Mouse (Mus musculus) fat pad, adult 2 months (tissue): ENCODE results near the gene Aebp1.

Experiments used
- DNase-seq: peaks from one replicate; pipeline ENCODE4 v3.0.0-alpha.2; 2011; ENCODE audit warnings: low read depth, low spot score; ENCODE audit errors: extremely low read depth

Gene Aebp1

DNA sequence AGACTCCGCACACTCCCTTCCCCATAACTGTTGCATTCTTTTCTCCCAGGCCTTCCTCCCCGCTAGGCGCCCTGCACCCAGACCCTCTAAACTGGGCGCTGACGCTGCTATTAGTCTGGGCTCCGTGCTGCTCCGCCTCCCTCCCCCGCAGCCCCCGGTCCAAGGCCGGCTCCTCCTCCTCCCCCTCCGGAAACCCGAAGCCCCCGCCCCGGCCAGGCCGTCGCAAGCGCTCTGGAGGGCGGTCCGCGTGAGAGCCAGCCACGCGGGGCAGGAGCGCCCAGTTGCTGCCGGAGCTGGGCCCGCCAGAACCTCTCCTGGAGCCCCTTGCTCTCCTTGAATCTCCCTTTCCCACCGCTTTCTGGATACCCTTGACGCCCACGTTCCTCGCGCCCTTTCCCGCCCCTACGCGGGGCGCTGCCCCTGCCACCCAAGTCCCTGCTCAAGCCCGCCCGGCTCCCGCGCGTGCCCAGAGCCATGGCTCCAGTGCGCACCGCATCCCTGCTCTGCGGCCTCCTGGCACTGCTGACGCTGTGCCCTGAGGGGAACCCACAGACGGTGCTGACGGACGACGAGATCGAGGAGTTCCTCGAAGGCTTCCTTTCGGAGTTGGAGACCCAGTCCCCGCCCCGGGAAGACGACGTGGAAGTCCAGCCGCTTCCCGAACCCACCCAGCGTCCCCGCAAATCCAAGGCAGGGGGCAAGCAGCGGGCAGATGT, at the start of gene Aebp1:
Aebp1 (plus strand) TSS at position 270 of the 716 bp plus-strand sequence.
- DNase-seq: no peak

DNA sequence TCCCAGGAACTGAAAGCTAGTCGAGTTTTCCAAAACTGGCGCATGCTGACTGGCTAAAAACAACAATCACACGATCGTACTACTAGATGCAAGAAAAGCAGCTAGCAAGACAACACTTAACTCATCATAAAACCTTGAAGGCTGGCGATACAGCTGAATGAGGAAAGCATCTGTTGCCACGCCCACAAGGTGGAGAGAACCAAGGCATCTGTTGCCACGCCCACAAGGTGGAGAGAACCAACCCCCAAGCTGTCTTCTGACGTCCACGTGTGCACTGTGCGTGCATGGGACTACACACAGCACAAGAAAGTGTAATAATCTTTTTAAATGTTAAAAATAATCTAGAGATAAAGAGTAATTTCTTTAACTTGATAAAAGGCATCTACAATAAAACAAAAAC, 48.4 kb upstream of the Aebp1 start:
- no peak for DNase-seq

DNA sequence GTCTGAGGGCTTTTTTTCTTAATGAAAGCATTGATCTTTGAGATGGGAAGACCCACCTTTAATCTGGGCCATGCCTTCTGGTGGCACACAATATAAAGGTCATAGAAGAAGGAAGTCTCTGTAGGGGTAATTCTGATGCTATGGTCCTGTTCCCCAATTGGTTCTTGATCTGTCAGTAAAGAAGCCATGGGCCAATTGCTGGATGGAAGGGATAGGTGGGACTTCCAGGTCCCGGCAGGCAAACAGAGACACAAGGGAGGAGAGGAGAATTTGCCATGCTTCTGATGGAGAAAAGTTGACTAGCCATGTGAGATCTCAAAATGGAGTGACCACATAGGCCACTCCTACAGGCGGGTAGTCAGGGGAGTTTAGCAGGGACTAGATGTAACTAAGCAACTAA, 42.5 kb upstream of the Aebp1 start:
- no peak for DNase-seq

DNA sequence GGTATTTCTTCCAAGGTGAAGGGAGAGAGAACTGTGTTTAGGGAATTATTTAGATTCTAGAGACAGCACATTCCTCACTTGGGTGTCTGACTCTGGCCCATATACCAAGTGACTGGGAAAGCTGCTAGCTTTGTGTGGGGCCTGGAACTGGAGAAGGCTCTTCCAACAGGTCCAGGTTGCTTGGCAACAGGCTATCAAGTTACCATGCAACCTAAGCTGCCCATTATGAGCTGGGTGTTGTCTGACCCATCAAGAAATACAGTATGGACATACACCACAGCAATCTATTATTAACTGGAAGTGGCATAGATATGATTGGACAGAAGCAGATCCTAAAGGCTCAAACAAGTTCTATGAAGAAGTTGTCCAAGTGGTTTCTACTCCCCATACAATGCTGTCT, 36.3 kb upstream of the Aebp1 start:
- no peak for DNase-seq

DNA sequence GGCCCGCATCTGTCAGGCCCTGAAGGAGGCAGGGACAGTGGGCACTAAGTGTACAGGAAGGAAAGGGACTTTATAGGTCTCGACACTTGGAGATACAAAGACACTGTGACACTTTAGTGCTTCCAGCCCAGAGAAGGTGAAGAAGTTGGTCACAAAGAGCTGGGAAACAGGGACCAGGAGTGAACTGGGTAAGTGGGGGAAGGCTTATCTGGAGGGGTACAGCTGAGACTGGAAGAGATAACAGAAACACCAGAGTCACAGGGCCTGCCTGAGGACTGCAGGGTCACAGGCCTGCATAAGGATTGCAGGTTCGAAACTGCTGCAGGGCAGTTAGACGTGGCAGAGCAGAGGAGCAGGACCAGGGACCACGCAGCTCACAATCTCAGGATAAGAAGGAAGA, 33.8 kb upstream of the Aebp1 start:
- no peak for DNase-seq

DNA sequence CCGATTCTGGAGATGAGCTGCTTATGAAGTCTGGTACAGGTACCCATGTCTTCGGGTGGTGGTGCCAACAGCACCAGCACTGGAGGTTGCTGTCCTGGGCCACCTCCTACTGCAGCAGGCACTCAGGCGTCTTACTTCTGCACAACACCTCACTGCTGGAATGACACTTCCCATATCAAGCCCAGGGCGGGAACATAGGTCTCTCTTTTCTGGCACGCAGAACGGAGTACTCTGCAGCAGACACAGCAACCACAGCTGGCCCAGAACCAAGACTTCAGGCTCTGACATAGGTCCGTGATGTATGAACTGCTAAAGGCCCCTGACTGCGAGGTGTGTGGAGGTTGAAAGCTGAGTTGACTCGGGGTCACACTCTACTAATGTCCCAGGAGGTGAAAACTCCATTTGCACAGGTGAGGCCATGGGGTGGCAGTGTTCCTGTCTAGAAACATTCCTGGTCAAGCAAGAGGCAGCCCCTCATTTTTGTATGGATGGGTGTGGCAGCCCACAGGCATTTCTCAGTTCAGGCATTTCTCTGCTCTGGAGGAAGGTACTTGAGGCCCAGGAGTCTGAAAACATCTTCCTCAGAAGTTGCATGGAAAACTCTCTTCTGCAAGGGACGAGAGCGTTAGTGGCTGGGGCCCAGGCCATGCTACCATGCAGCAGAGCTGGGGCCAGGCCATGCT, 33.1 kb upstream of the Aebp1 start:
- DNase-seq: no peak

DNA sequence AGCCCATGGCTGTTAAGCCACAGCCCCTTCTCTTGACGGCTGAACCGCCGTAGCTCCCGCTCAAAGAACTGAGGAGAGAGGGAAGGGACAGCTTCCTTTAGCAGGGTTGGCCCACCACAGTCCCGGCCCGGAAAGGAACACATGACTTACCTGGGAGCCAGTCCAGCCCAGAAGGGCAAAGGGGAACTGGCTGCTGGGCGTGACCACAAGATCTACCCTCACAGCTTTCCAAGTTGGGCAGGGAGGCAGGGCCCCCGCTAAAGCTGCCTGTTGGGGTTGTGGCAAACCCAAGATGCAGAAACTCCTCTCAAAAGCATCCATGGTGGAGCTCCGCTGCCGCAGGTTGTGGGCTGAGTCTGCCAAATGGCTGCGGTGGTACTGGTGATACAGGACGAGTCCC, 32.4 kb upstream of the Aebp1 start:
- DNase-seq: no peak

DNA sequence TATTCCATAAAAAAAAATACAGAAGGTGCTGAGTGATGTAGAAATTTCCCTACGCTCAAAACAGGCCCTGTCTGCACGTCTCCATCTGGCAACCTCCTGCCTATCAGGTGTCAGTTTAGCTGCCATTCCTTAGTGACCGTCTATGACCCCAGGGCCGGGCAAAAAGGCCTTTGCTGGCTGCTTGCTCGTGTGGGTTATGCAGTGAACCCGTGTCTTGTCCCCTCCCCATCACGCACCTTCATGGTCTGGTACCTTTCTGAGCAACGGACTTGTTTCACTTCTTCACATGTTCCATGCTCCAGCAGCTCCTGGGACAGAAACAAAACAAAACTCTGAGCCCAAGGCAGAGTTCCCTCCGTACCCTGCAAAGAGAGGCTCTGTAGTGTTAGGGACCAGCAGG, 27.2 kb upstream of the Aebp1 start:
- DNase-seq: no peak

DNA sequence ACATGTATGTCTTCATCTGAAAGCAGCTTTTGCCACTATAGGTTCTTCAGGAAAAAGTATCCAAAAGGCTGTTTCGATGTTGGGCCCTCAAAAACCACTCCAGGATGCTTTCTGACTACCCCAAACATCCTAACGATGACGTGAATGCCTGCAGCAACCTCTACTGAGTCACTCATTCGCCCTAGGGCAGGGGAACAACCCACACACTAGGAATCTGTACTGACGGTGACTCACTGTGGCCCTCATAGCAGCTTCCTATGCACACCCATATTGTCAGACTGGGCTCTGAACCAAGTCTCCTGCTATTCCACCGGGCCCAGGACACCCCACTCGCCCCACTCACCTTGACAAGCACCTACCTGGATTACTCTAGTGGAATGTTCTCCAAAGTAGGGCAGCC, 26.7 kb upstream of the Aebp1 start:
- no peak for DNase-seq

DNA sequence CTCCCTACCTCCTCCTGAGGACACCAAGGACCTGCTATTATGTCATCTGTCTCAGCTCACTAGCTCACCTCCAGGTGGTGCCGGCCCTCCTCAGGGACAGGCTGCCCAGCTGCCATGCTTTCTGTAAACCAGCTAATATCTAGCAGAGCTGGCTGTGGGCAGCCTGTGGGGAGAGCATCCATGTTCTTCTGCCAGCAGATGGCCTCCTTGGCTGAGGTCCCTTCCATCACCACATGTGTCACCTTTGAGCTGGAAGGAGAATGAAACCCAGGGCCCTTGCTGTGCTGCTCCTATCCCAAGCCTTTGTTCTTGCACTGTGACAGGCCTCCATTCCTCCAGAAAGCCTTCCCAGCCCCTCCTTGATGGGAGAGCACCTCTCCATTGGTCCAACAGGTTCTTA, 25.6 kb upstream of the Aebp1 start:
- no peak for DNase-seq

DNA sequence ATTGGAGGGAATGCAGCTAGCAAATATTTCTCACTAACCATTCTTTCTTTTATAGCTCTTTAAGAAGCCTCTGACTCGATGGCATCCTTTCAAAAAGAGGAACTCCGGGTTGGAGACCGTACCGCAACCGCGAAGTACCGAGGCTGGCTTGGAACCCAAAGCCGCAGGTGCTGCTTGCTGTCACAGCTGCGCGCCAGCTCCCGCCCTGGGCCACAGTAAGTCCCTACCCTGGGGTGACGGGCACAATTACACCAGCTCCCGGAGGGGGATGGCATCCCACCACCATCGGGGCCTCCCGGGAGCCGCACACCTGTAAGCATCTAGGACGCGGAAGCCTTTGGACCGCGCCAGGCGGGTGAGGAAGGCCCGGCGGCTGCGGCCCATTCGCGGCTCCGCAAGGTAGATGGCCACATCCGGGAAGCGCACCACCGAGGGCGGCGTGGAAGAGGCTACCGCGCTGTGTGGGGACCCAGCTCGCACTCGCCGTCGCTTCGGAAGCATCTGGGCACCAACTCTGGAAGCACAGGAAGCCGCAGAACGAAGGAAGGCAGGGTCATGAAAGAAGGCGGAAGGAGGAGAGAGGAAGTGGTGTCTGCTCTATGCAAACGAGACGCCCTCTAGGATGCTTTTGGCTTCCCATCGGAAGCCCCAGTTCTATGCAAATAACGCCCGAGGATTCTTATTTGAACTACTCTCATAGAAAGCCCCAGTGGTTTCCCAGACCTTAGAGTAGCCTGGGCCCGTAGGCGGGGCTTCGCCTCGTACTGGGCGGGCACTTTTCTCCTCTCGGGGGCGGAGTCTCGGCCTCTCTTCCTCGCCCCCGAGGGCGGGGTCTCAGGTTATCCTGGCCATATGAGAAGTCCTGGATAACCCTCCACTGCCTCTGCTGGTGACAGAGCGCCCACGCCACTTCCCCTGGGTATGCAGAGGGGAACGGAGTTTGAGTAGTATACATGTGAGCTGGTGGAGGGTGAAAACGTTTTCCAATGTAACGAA, 24.2 kb upstream of the Aebp1 start, which contains the start of gene Polm:
Polm (minus strand) TSS at position 766 of the 996 bp plus-strand sequence.
- peak; percentile 37 for DNase-seq

DNA sequence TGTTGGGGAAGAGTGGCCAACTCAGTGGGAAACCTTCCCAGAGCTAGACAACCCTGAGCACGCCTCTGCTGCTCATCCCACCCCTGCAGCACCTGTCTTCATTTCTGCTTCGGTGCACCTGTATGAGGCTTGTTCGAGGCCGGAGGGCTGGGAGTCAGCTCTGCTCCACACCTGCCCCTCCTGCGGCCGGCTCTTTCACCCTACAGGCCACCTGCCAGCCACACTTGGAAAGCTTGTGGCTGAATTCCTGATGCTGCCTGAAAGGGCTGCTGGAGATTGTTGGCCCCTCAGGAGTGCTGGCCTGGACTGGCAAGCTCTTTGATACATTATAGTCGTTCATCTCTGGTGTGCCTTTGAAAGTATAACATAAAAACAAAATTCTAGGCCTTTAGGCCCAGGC, 21.4 kb upstream of the Aebp1 start:
- no peak for DNase-seq

DNA sequence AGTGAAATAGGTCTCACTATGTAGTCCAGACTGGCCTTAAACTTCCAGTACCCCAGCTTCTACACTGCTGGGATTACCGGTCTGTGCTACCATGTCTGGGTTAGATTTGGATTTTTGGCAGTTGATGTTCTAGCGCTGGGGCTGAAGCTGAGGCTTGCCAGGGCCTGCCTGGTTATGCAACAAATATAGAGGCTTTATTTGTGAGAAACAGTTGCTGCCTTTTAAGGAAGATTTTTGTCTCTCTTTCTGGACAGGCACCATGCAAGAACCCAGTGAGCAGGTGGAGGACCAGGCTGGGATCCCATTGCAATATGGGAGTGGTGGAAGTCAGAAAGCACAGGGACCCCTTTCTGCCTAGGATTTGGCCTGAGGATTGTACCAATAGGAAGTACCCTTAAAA, 20.0 kb upstream of the Aebp1 start:
- DNase-seq: peak; percentile 56

DNA sequence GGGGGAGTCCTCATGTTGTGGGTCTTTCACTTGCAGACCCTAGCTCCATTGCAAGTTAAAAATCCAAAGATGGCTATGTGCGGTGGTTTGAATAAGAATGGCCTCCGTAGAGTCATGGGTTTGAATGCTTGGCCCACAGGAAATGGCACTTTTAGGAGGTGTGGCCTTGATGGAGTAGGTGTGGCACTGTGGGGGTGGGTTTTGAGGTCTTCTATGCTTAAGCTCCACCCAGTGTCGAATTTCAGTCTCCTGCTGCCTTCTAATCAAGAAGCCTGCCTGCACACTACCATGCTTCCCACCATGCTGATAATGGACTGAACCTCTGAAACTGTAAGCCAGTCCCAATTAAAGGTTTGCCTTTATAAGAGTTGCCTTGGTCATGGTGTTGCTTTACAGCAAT, 18.6 kb upstream of the Aebp1 start:
- DNase-seq: no peak

DNA sequence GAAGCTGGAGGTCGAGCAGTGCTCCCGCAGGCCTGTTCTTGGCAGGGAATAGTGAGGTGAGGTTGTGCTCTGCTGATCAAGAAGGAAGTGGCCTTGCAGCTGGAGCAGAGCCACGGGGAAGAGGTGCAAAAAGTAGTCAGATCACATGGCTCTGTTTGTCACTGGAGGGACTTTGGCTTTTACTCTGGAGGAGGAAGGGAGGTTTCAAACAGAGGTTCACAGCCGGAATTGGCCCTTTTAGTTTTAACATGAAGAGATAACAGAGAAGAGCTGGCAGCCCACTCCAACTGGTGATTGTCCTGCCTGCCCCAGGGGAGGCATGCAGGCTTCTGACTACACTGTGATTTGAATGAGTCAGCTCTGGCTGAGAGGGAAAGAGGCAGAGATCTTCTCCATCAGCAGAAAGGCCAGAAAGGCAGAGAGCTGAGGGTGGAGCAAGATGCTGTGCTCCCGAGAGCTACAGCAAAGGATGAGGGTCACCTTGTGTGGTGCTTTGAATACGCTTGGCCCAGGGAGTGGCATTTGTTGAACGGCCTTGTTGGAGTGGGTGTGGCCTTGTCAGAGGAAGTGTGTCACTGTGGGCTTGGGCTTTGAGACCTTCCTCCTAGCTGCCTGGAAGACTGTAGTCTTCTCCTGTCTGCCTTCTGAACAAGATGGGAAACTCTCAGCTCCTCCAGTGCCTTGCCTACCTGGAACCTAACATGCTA, 15.0 kb upstream of the Aebp1 start:
- peak; percentile 37 for DNase-seq

DNA sequence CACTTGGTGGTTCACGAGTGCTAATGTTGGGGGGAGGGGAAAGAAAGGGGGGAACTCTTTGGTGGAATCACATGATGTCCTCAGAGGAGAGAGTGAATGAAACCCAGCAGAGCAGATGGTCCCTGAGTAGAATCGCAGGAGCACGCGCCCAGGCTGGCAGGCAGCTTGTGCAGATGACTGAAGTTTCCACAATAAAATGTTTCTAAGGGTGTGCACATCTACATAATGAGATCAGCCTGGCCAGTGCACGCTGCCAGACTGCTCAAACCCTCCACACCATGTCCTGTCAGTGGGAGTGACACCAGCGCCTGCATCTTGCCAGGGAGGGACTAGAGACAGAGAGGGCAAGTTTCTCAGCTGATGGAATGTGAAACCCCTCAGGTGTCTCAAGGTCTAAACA, 13.0 kb upstream of the Aebp1 start:
- DNase-seq: peak; percentile 28

DNA sequence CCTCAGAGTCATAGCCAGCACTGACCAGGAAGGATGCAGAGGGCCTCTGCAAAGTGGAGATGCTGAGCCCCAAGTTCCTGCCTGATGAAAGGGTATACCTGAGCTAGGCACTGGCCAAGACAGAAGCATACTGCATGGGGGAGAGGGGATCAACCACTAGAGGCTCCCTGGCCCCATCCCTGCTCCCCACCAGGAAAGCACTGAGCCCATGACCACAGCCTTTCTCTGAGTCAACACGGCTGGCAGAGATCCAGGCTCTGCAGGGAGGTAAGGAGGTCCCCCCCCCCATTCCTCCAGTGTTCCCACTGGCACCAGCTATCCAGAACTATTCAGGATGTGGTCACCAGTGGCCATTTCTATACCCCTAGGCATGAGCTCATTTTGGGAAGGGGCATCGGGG, 12.4 kb upstream of the Aebp1 start:
- DNase-seq: no peak

DNA sequence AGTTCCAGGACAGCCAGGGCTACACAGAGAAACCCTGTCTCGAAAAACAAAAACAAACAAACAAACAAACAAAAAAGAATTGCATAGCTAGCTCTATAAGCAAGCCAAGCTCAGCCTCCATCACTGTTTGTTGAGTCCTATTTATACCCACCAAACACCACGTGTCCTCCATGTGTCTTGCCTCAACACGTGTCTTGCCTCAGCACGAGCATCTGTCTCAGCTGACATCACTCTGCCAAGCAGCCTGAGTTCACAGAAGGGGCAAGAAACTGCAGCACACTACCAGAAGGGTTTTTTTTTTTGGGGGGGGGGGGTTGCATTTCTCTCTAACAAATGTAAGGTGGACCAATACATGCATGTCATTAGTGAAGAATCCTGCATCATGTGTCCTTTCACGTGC, 11.3 kb upstream of the Aebp1 start:
- DNase-seq: no peak

DNA sequence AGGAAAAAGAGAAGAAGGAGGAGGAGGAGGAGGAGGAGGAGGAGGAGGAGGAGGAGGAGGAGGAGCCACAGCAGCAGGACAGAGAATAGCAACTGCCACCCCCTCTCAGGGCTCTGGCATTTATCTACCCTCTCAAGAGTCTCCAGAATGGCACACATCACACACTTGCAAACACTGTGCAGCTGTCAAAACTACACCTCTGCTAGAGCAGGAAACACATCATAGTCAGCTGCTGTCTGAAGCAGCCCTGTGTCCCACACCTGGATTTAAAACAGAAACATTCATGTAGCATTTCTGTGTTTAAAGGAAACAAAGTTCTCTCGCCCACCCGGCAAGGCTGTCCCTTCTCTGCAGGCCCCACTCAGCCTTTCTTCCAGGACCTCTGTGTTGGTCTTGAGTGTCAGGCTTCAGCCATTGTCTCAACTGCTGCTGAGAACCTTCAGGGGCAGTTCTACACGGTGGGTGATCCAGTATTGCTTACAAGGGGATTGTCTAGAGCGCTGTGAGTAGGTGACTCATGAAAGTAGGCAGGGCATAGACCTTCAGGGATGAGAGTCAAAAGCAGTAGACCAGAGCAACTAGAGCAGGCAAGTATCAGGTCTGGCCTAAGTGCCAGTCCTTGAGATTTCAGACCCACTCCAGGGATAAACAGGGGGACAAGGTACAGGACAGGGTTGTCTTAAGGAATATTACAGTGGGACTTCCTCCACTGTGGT, 10.6 kb upstream of the Aebp1 start:
- DNase-seq: no peak

DNA sequence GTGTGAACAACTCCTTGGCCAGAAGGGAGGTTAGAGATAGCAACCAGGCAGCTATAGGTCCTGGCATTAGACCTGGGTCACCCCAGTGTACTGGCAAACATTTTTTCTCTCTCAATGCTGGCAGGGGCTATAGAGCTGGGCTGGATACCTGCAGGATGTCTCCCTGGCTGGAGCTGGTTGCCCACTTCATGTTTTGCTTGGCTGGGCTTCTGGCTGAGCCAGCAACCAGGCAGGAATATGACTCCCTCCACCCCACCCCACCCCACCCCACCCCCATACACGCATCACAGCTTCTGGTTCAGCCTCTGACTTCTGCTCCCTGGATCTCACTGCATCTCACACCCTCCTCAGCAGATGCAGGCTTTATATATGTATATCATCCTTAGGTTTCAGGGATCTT, 9.4 kb upstream of the Aebp1 start:
- DNase-seq: no peak
